In genomic region chr8:95662885-95663598, GRCm38 (mm10) we compare ENCODE assay signal across 30 mouse cellular contexts. TPM values are rescaled to one million over a fixed set of nuclear protein-coding genes. Genes with fewer than 3 reads are reported as not detected.
DNase-seq lines count a peak whose midpoint lies in the region; ATAC-seq and TF ChIP-seq lines count a peak whose summit lies in the region.
"Had no signal": no experiment of that assay in that cellular context is flagged by ENCODE, and none has a peak within 500 bp of the region (broad histone marks: within the 10 kb centered on the region; RNA-seq: fewer than 3 reads in every experiment).

No protein-coding gene starts in this region.

- WGBS in forebrain, embryonic 11.5 days: 87% methylated on average over 7 of the region's 7 CpGs
- WGBS in forebrain, embryonic 14.5 days: 88% methylated on average over 7 of the region's 7 CpGs
- 44% methylated on average over 7 of the region's 7 CpGs for WGBS in liver, embryonic 11.5 days
- 58% methylated on average over 7 of the region's 7 CpGs for WGBS in liver, postnatal 0 days (ENCODE audit: insufficient replicate concordance)

- intact Hi-C loops in left cerebral cortex, postnatal 4 days (cut with DNase I): no loop called here

- H3K27ac ChIP-seq in forebrain, embryonic 11.5 days (ENCODE audit: low read depth, low read length): no peak overlapping the region
- no peak overlapping the region for H3K27ac ChIP-seq in forebrain, embryonic 14.5 days (ENCODE audit: low read depth, low read length)
- no peak overlapping the region for H3K27ac ChIP-seq in liver, embryonic 11.5 days (ENCODE audit: low read depth, low read length)
- H3K27ac ChIP-seq in liver, postnatal 0 days (ENCODE audit: low read depth): no peak overlapping the region
- H3K27ac ChIP-seq: embryonic facial prominence, embryonic 13.5 days; forebrain, embryonic 10.5 days; heart, embryonic 15.5 days; hindbrain, embryonic 13.5 days; limb, embryonic 10.5 days; limb, embryonic 15.5 days; midbrain, embryonic 13.5 days had no signal

- DNase-seq in forebrain, embryonic 11.5 days (ENCODE audit: low spot score): peak; percentile 29
- DNase-seq in forebrain, embryonic 14.5 days (ENCODE audit: low spot score): no peak
- DNase-seq in liver, embryonic 11.5 days (ENCODE audit: low spot score): no peak
- no peak for DNase-seq in liver, postnatal 0 days
- peak; percentile 28 for DNase-seq in R1 (ENCODE audit: low read depth, low spot score)
- DNase-seq in left cerebral cortex, postnatal 4 days: no peak
- DNase-seq in cerebellum, adult 9-11 months: no peak
- DNase-seq: adrenal gland, adult 8-10 months; cerebellum, adult 2 months; cerebellum, postnatal 36 days; forebrain, postnatal 0 days; gastrocnemius, postnatal 10 days; heart, postnatal 36 days; kidney, adult 8-10 months; kidney, postnatal 10 days; layer of hippocampus, postnatal 36 days; lung, adult 18-20 months; lung, postnatal 14 days; thymus, postnatal 4 days had no signal

- H3K27me3 ChIP-seq in forebrain, embryonic 11.5 days (ENCODE audit: control insufficient read depth, insufficient read depth, low read length): no peaks in the 10 kb centered on the region
- no peaks in the 10 kb centered on the region for H3K27me3 ChIP-seq in forebrain, embryonic 14.5 days (replicated peaks; ENCODE audit: control insufficient read depth, insufficient read depth, low read length)
- no peaks in the 10 kb centered on the region for H3K27me3 ChIP-seq in liver, embryonic 11.5 days (replicated peaks; ENCODE audit: control insufficient read depth, insufficient read depth, low read length)
- H3K27me3 ChIP-seq in liver, postnatal 0 days (ENCODE audit: insufficient read depth, low read length): no peaks in the 10 kb centered on the region
- H3K27me3 ChIP-seq in megakaryocyte, embryonic 14.5 days (replicated peaks): peaks cover 38% of the 10 kb centered on the region
- H3K27me3 ChIP-seq: embryonic facial prominence, embryonic 13.5 days; heart, embryonic 15.5 days; hindbrain, embryonic 13.5 days; limb, embryonic 15.5 days; midbrain, embryonic 13.5 days had no signal

- no peak for ATAC-seq in forebrain, embryonic 11.5 days (replicated peaks; ENCODE audit: low FRiP score)
- no peak for ATAC-seq in forebrain, embryonic 14.5 days
- ATAC-seq in liver, embryonic 11.5 days (replicated peaks; ENCODE audit: low FRiP score): peak; percentile 51
- no peak for ATAC-seq in liver, postnatal 0 days
- ATAC-seq: activated CD4-positive, CD25-positive, alpha-beta regulatory T cell, adult 4 months; forebrain, postnatal 0 days; intestine, embryonic 16.5 days had no signal

- TF ChIP-seq CTCF in liver, postnatal 0 days (IDR thresholded peaks at IDR 0.05; ENCODE audit: low read depth): no peak

- H3K36me3 ChIP-seq in forebrain, embryonic 11.5 days (ENCODE audit: control insufficient read depth, insufficient read depth, low read length): no peaks in the 10 kb centered on the region
- no peaks in the 10 kb centered on the region for H3K36me3 ChIP-seq in forebrain, embryonic 14.5 days (ENCODE audit: control insufficient read depth, insufficient read depth, low read length)
- H3K36me3 ChIP-seq in liver, embryonic 11.5 days (ENCODE audit: control insufficient read depth, insufficient read depth, low read length): no peaks in the 10 kb centered on the region
- H3K36me3 ChIP-seq in liver, postnatal 0 days (replicated peaks; ENCODE audit: insufficient read depth, low read length): no peaks in the 10 kb centered on the region
- no peaks in the 10 kb centered on the region for H3K36me3 ChIP-seq in megakaryocyte, embryonic 14.5 days (replicated peaks; ENCODE audit: low read length)
- H3K36me3 ChIP-seq: embryonic facial prominence, embryonic 13.5 days; forebrain, embryonic 10.5 days; heart, embryonic 15.5 days; hindbrain, embryonic 13.5 days; limb, embryonic 10.5 days; limb, embryonic 15.5 days; midbrain, embryonic 13.5 days had no signal

- H3K4me3 ChIP-seq in forebrain, embryonic 11.5 days (ENCODE audit: low read depth, low read length): no peak overlapping the region
- no peak overlapping the region for H3K4me3 ChIP-seq in forebrain, embryonic 14.5 days (ENCODE audit: low read depth, low read length)
- H3K4me3 ChIP-seq in liver, embryonic 11.5 days (ENCODE audit: low read depth, low read length): no peak overlapping the region
- no peak overlapping the region for H3K4me3 ChIP-seq in liver, postnatal 0 days (ENCODE audit: low read depth, low read length)
- H3K4me3 ChIP-seq in megakaryocyte, embryonic 14.5 days (replicated peaks): peak overlapping the region; percentile 2
- H3K4me3 ChIP-seq: embryonic facial prominence, embryonic 13.5 days; forebrain, embryonic 10.5 days; heart, embryonic 15.5 days; hindbrain, embryonic 13.5 days; limb, embryonic 10.5 days; limb, embryonic 15.5 days; midbrain, embryonic 13.5 days had no signal

- H3K4me1 ChIP-seq in forebrain, embryonic 11.5 days (replicated peaks; ENCODE audit: control insufficient read depth, insufficient read depth, low read length): no peaks in the 10 kb centered on the region
- no peaks in the 10 kb centered on the region for H3K4me1 ChIP-seq in forebrain, embryonic 14.5 days (ENCODE audit: control insufficient read depth, insufficient read depth, low read length)
- 0 out of 2 replicates have a peak, but pooled peaks cover 3% of the 10 kb centered on the region for H3K4me1 ChIP-seq in liver, embryonic 11.5 days (replicated peaks; ENCODE audit: control insufficient read depth, insufficient read depth, low read length)
- no peaks in the 10 kb centered on the region for H3K4me1 ChIP-seq in liver, postnatal 0 days (ENCODE audit: insufficient read depth)
- peaks cover 10% of the 10 kb centered on the region for H3K4me1 ChIP-seq in megakaryocyte, embryonic 14.5 days
- H3K4me1 ChIP-seq: embryonic facial prominence, embryonic 13.5 days; forebrain, embryonic 10.5 days; hindbrain, embryonic 13.5 days; limb, embryonic 15.5 days had no signal

- no peak overlapping the region for H3K4me2 ChIP-seq in forebrain, embryonic 11.5 days (ENCODE audit: low read depth, low read length, severe bottlenecking)
- no peak overlapping the region for H3K4me2 ChIP-seq in forebrain, embryonic 14.5 days (ENCODE audit: low read length)
- no peak overlapping the region for H3K4me2 ChIP-seq in liver, embryonic 11.5 days
- no peak overlapping the region for H3K4me2 ChIP-seq in liver, postnatal 0 days (ENCODE audit: low read depth, low read length)
- H3K4me2 ChIP-seq: embryonic facial prominence, embryonic 13.5 days; heart, embryonic 15.5 days; hindbrain, embryonic 13.5 days; limb, embryonic 15.5 days; midbrain, embryonic 13.5 days had no signal

- no peaks in the 10 kb centered on the region for H3K9me3 ChIP-seq in forebrain, embryonic 11.5 days (ENCODE audit: control insufficient read depth, low read length)
- H3K9me3 ChIP-seq in forebrain, embryonic 14.5 days (replicated peaks; ENCODE audit: control insufficient read depth, low read length): no peaks in the 10 kb centered on the region
- H3K9me3 ChIP-seq in liver, embryonic 11.5 days (ENCODE audit: control insufficient read depth, low read length): no peaks in the 10 kb centered on the region
- H3K9me3 ChIP-seq in liver, postnatal 0 days (ENCODE audit: low read length): no peaks in the 10 kb centered on the region
- peaks cover 11% of the 10 kb centered on the region for H3K9me3 ChIP-seq in megakaryocyte, embryonic 14.5 days
- H3K9me3 ChIP-seq: heart, embryonic 15.5 days; hindbrain, embryonic 13.5 days; limb, embryonic 10.5 days; limb, embryonic 15.5 days; midbrain, embryonic 13.5 days had no signal

- no peak overlapping the region for H3K9ac ChIP-seq in forebrain, embryonic 11.5 days (ENCODE audit: low read length)
- no peak overlapping the region for H3K9ac ChIP-seq in forebrain, embryonic 14.5 days (ENCODE audit: low read length)
- H3K9ac ChIP-seq in liver, embryonic 11.5 days (ENCODE audit: low read depth, low read length): no peak overlapping the region
- H3K9ac ChIP-seq in liver, postnatal 0 days (replicated peaks): no peak overlapping the region
- H3K9ac ChIP-seq: embryonic facial prominence, embryonic 13.5 days; forebrain, postnatal 0 days; heart, embryonic 15.5 days; hindbrain, embryonic 13.5 days; limb, embryonic 15.5 days; midbrain, embryonic 13.5 days had no signal

- TF ChIP-seq EP300 in liver, postnatal 0 days (IDR thresholded peaks at IDR 0.05; ENCODE audit: low read depth): no peak

RNA-seq across cellular contexts. Expression of gene Ndrg4, which starts 13.7 kb away (rescaled TPM):
- 33.2 and 36.7 TPM in 2 replicates for polyA plus RNA-seq in forebrain, embryonic 11.5 days (2014; fragmentation: Nextera tagmentation; extraction: Ambion mirVana)
- 154 and 209 TPM in 2 replicates for polyA plus RNA-seq in forebrain, embryonic 14.5 days (2014; fragmentation: Nextera tagmentation; extraction: Ambion mirVana)
- polyA plus RNA-seq in liver, embryonic 11.5 days (2014; fragmentation: Nextera tagmentation; extraction: Ambion mirVana): 3.8 and 4.7 TPM in 2 replicates
- polyA plus RNA-seq in liver, postnatal 0 days (2015; fragmentation: Nextera tagmentation; extraction: Ambion mirVana): 0.48 and 0.92 TPM in 2 replicates
- polyA plus RNA-seq in megakaryocyte, embryonic 14.5 days (2012; ENCODE audit: insufficient read depth, low replicate concordance): 30.6 and 36.1 TPM in 2 replicates
- 100 to 1,000 TPM; 540 to 651 TPM for total RNA-seq in left cerebral cortex, postnatal 4 days (2021)
- total RNA-seq: monocyte, adult 5-6 weeks had no signal

RNA-seq across cellular contexts. Expression of gene Gins3, which starts 29.8 kb away (rescaled TPM):
- 31.6 and 35.2 TPM in 2 replicates for polyA plus RNA-seq in forebrain, embryonic 11.5 days (2014; fragmentation: Nextera tagmentation; extraction: Ambion mirVana)
- polyA plus RNA-seq in forebrain, embryonic 14.5 days (2014; fragmentation: Nextera tagmentation; extraction: Ambion mirVana): 11.5 and 13.3 TPM in 2 replicates
- 19.6 and 21.8 TPM in 2 replicates for polyA plus RNA-seq in liver, embryonic 11.5 days (2014; fragmentation: Nextera tagmentation; extraction: Ambion mirVana)
- 3.9 and 5.1 TPM in 2 replicates for polyA plus RNA-seq in liver, postnatal 0 days (2015; fragmentation: Nextera tagmentation; extraction: Ambion mirVana)
- polyA plus RNA-seq in megakaryocyte, embryonic 14.5 days (2012; ENCODE audit: insufficient read depth, low replicate concordance): 0.44 and 4.1 TPM in 2 replicates
- total RNA-seq in left cerebral cortex, postnatal 4 days (2021): 1 to 10 TPM; 1.7 to 1.8 TPM

RNA-seq across cellular contexts. Expression of gene Setd6, which starts 52.6 kb away (rescaled TPM):
- polyA plus RNA-seq in forebrain, embryonic 11.5 days (2014; fragmentation: Nextera tagmentation; extraction: Ambion mirVana): 27.5 and 30.0 TPM in 2 replicates
- polyA plus RNA-seq in forebrain, embryonic 14.5 days (2014; fragmentation: Nextera tagmentation; extraction: Ambion mirVana): 26.0 and 26.2 TPM in 2 replicates
- polyA plus RNA-seq in liver, embryonic 11.5 days (2014; fragmentation: Nextera tagmentation; extraction: Ambion mirVana): 34.1 and 36.0 TPM in 2 replicates
- polyA plus RNA-seq in liver, postnatal 0 days (2015; fragmentation: Nextera tagmentation; extraction: Ambion mirVana): 14.0 and 18.4 TPM in 2 replicates
- 2.0 and 3.7 TPM in 2 replicates for polyA plus RNA-seq in megakaryocyte, embryonic 14.5 days (2012; ENCODE audit: insufficient read depth, low replicate concordance)
- 10 to 100 TPM; 27.9 to 28.5 TPM for total RNA-seq in left cerebral cortex, postnatal 4 days (2021)

Comparison
In these comparisons a context has a peak if more than half of its experiments do, and no peak if none do; other contexts are left out.
1. DNase-seq: peak in forebrain, embryonic 11.5 days (single experiment) and R1 (single experiment); none in forebrain, embryonic 14.5 days (single experiment), liver, embryonic 11.5 days (single experiment), liver, postnatal 0 days (single experiment), left cerebral cortex, postnatal 4 days (single experiment) and cerebellum, adult 9-11 months (single experiment).